ENCODE assay signal across 15 mouse cellular contexts in genomic region chr5:136764157-136764669, GRCm38 (mm10).
A peak's percentile ranks its signal among the peaks of the same experiment; 100 is the strongest.
DNase-seq lines count a peak whose midpoint lies in the region; ATAC-seq and TF ChIP-seq lines count a peak whose summit lies in the region.
"Had no signal": no experiment of that assay in that cellular context is flagged by ENCODE, and none has a peak within 500 bp of the region (broad histone marks: within the 10 kb centered on the region; RNA-seq: fewer than 3 reads in every experiment).

No protein-coding gene starts in this region.

- WGBS in intestine, postnatal 0 days: 36% methylated on average over 8 of the region's 8 CpGs
- 41% methylated on average over 8 of the region's 8 CpGs for WGBS in intestine, embryonic 16.5 days
- WGBS in lung, embryonic 14.5 days: 44% methylated on average over 8 of the region's 8 CpGs
- WGBS in lung, adult 2 months: 34% methylated on average over 8 of the region's 8 CpGs
- WGBS in embryonic facial prominence, embryonic 12.5 days: 44% methylated on average over 8 of the region's 8 CpGs

- no peak overlapping the region for H3K4me2 ChIP-seq in intestine, postnatal 0 days (replicated peaks; ENCODE audit: low read depth)
- no peak overlapping the region for H3K4me2 ChIP-seq in intestine, embryonic 16.5 days (ENCODE audit: low read depth, low read length)
- H3K4me2 ChIP-seq in lung, embryonic 14.5 days: no peak overlapping the region
- no peak overlapping the region for H3K4me2 ChIP-seq in embryonic facial prominence, embryonic 12.5 days (replicated peaks)
- H3K4me2 ChIP-seq: limb, embryonic 12.5 days had no signal

- no peak overlapping the region for H3K9ac ChIP-seq in intestine, postnatal 0 days (ENCODE audit: low read depth, low read length)
- H3K9ac ChIP-seq in intestine, embryonic 16.5 days (ENCODE audit: low read depth, low read length): no peak overlapping the region
- no peak overlapping the region for H3K9ac ChIP-seq in lung, embryonic 14.5 days
- H3K9ac ChIP-seq in ES-E14 (ENCODE audit: insufficient read depth, low read depth, low read length, poor library complexity, severe bottlenecking): no peak overlapping the region
- no peak overlapping the region for H3K9ac ChIP-seq in embryonic facial prominence, embryonic 12.5 days
- H3K9ac ChIP-seq: limb, embryonic 12.5 days had no signal

- TF ChIP-seq POLR2A in lung, adult 2 months (IDR thresholded peaks at IDR 0.05; ENCODE audit: borderline replicate concordance, extremely low read depth, low read depth, low read length): no peak

- DNase-seq in lung, embryonic 14.5 days: peak; percentile 40
- no peak for DNase-seq in lung, adult 2 months
- peak; percentile 54 for DNase-seq in ES-E14 (ENCODE audit: low read depth, low spot score)
- DNase-seq in cerebellum, adult 9-11 months: no peak
- no peak for DNase-seq in left cerebral cortex, adult 18-20 months (ENCODE audit: low spot score in 2 of 2)
- DNase-seq: adrenal gland, postnatal 25 days; gastrocnemius, postnatal 25 days; heart, postnatal 14 days; retina, postnatal 1 day had no signal

- in situ Hi-C loops in ES-E14 (cut with MboI; ENCODE audit: low sequenced_read_pairs in 2 of 2, unreplicated experiment in 2 of 2): no loop called here

- H3K4me1 ChIP-seq in intestine, postnatal 0 days (replicated peaks; ENCODE audit: control insufficient read depth, insufficient read depth, low read length): no peaks in the 10 kb centered on the region
- H3K4me1 ChIP-seq in intestine, embryonic 16.5 days (ENCODE audit: control insufficient read depth, insufficient read depth, low read length): no peaks in the 10 kb centered on the region
- no peaks in the 10 kb centered on the region for H3K4me1 ChIP-seq in lung, embryonic 14.5 days (ENCODE audit: insufficient read depth)
- no peaks in the 10 kb centered on the region for H3K4me1 ChIP-seq in lung, adult 2 months (ENCODE audit: control insufficient read depth, insufficient read depth, low read length)
- no peaks in the 10 kb centered on the region; a peak in 1 of 4 replicates for H3K4me1 ChIP-seq in ES-E14 (ENCODE audit: control insufficient read depth in 2 of 2, insufficient read depth in 2 of 2, low read length in 2 of 2, poor library complexity in 1 of 2)
- peaks cover 7% of the 10 kb centered on the region; the same call in 1 of the 2 replicates for H3K4me1 ChIP-seq in embryonic facial prominence, embryonic 12.5 days

- no peaks in the 10 kb centered on the region for H3K36me3 ChIP-seq in intestine, postnatal 0 days (ENCODE audit: control insufficient read depth, insufficient read depth)
- no peaks in the 10 kb centered on the region for H3K36me3 ChIP-seq in intestine, embryonic 16.5 days (ENCODE audit: control insufficient read depth, insufficient read depth, low read length)
- no peaks in the 10 kb centered on the region for H3K36me3 ChIP-seq in lung, embryonic 14.5 days (ENCODE audit: insufficient read depth)
- no peaks in the 10 kb centered on the region for H3K36me3 ChIP-seq in ES-E14 (ENCODE audit: control insufficient read depth, insufficient read depth, low read length, poor library complexity, severe bottlenecking)
- H3K36me3 ChIP-seq in embryonic facial prominence, embryonic 12.5 days: peaks cover 19% of the 10 kb centered on the region; the same call in 1 of the 2 replicates

- peak; percentile 42 for TF ChIP-seq CTCF in intestine, postnatal 0 days (IDR thresholded peaks at IDR 0.05; ENCODE audit: low read depth)
- TF ChIP-seq CTCF in lung, embryonic 14.5 days (IDR thresholded peaks at IDR 0.05; ENCODE audit: low read depth): peak; percentile 26; the same call in 1 of the 2 replicates
- no peak for TF ChIP-seq CTCF in lung, adult 2 months (IDR thresholded peaks at IDR 0.05; ENCODE audit: insufficient read depth, low read length)

- no peak overlapping the region for H3K4me3 ChIP-seq in intestine, postnatal 0 days (ENCODE audit: low read depth, low read length)
- no peak overlapping the region for H3K4me3 ChIP-seq in intestine, embryonic 16.5 days (ENCODE audit: low read length)
- no peak overlapping the region for H3K4me3 ChIP-seq in lung, embryonic 14.5 days (ENCODE audit: low read depth, low read length)
- H3K4me3 ChIP-seq in lung, adult 2 months (replicated peaks; ENCODE audit: extremely low read depth, low read depth, low read length): no peak overlapping the region
- no peak overlapping the region for H3K4me3 ChIP-seq in ES-E14 (ENCODE audit: insufficient read depth in 1 of 2, low read depth in 1 of 2, low read length in 2 of 2, poor library complexity in 1 of 2, severe bottlenecking in 1 of 2)
- H3K4me3 ChIP-seq in embryonic facial prominence, embryonic 12.5 days: no peak overlapping the region
- H3K4me3 ChIP-seq: limb, embryonic 12.5 days had no signal

- H3K27me3 ChIP-seq in intestine, postnatal 0 days (replicated peaks; ENCODE audit: control insufficient read depth, insufficient read depth, low read length): no peaks in the 10 kb centered on the region
- no peaks in the 10 kb centered on the region for H3K27me3 ChIP-seq in intestine, embryonic 16.5 days (replicated peaks; ENCODE audit: control insufficient read depth, insufficient read depth, low read length)
- H3K27me3 ChIP-seq in lung, embryonic 14.5 days (ENCODE audit: insufficient read depth, low read length): no peaks in the 10 kb centered on the region
- no peaks in the 10 kb centered on the region for H3K27me3 ChIP-seq in embryonic facial prominence, embryonic 12.5 days
- H3K27me3 ChIP-seq: limb, embryonic 12.5 days had no signal

- no peak overlapping the region for H3K27ac ChIP-seq in intestine, postnatal 0 days (ENCODE audit: low read depth, low read length)
- no peak overlapping the region for H3K27ac ChIP-seq in intestine, embryonic 16.5 days (ENCODE audit: low read length)
- H3K27ac ChIP-seq in lung, embryonic 14.5 days (ENCODE audit: low read depth): no peak overlapping the region
- H3K27ac ChIP-seq in ES-E14 (ENCODE audit: insufficient read depth, low read depth, low read length, poor library complexity, severe bottlenecking): no peak overlapping the region
- H3K27ac ChIP-seq in embryonic facial prominence, embryonic 12.5 days: 0 out of 2 replicates have a peak overlapping the region, but pooled peaks have one; percentile 13
- H3K27ac ChIP-seq: limb, embryonic 12.5 days; macrophage had no signal

- ATAC-seq in intestine, postnatal 0 days: no peak
- no peak for ATAC-seq in intestine, embryonic 16.5 days
- ATAC-seq in lung, embryonic 14.5 days (ENCODE audit: insufficient read depth): no peak
- no peak for ATAC-seq in embryonic facial prominence, embryonic 12.5 days (ENCODE audit: insufficient number of reproducible peaks, insufficient read depth, low FRiP score, low TSS enrichment)
- ATAC-seq: forebrain, embryonic 16.5 days had no signal

- no peaks in the 10 kb centered on the region for H3K9me3 ChIP-seq in intestine, postnatal 0 days (ENCODE audit: control insufficient read depth)
- no peaks in the 10 kb centered on the region for H3K9me3 ChIP-seq in intestine, embryonic 16.5 days (ENCODE audit: control insufficient read depth, low read length)
- H3K9me3 ChIP-seq in lung, embryonic 14.5 days (ENCODE audit: low read depth, low read length): no peaks in the 10 kb centered on the region
- no peaks in the 10 kb centered on the region for H3K9me3 ChIP-seq in ES-E14 (ENCODE audit: control insufficient read depth, insufficient read depth, low read depth, low read length)
- H3K9me3 ChIP-seq in embryonic facial prominence, embryonic 12.5 days: no peaks in the 10 kb centered on the region
- H3K9me3 ChIP-seq: limb, embryonic 12.5 days had no signal

TF ChIP-seq in ES-E14, 5 proteins besides CTCF, POLR2A, EP300 and RAD21:
- TF ChIP-seq HCFC1 (IDR thresholded peaks at IDR 0.05; ENCODE audit: borderline replicate concordance, insufficient read depth, low read length) (no peak), CHD2 (IDR thresholded peaks at IDR 0.05; ENCODE audit: low read depth, low read length) (no peak)

Comparison
In these comparisons a context has a peak if more than half of its experiments do, and no peak if none do; other contexts are left out.
1. DNase-seq: peak in lung, embryonic 14.5 days (single experiment) and ES-E14 (single experiment); none in lung, adult 2 months (single experiment), cerebellum, adult 9-11 months (single experiment) and left cerebral cortex, adult 18-20 months (0 of 2).